Mouse (Mus musculus): ENCODE data around the gene Ankrd28.
A peak's percentile ranks its signal among the peaks of the same experiment; 100 is the strongest.

DNA sequence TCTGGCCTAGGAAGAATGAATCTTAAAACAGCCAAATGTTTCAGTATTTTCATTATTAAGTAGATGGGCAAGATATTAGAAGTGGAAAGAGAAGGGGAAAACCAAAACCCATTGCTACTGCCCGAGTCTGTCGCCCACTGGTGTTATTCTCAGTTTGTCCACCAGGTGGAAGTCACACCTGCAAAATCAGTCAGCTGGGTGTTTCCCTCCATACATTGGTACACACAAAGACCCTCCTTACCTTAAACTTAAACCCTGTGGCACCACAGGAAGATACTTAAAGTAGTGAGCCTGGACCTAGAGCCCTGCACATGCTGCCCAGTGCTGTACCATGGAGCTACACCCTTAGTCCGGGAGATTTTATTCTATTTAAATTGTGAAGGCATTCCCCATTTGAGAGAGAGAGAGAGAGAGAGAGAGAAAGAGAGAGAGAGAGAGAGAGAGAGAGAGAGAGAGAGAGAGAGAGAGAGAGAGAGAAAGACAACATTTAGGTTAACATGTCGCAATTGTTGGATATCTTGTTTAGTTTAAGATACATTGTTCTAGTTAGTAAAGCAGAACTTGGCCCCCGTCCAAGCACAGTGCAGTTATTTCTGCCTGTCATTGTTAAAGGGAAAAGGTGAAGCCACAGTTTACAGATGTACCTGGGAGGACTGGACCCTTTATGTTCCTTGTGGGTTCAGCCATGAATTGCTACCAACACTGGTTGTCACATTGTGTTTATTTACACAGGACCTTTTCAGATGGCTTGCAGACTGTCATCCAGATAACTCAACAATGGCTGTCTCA, 173.4 kb downstream of the Ankrd28 start:
- TF ChIP-seq CTCF (IDR thresholded peaks at IDR 0.05; ENCODE audit: low read depth) (peak; percentile 86), EP300 (IDR thresholded peaks at IDR 0.05; ENCODE audit: low read depth) (no peak)
